Mouse (Mus musculus) forebrain, embryonic 15.5 days (tissue): ENCODE results near the gene Pip5k1b. TPM values are rescaled to one million over a fixed set of nuclear protein-coding genes. Genes with fewer than 3 reads are reported as not detected.

ENCODE experiments used
- ATAC-seq: fragments of 200-750 bp; cut with Nextera tagmentation; replicated peaks from 2 replicates; pipeline ENCODE4 v1.8.0; 2017; ENCODE audit warnings: mild to moderate bottlenecking, moderate TSS enrichment, moderate library complexity
- H3K27ac ChIP-seq: fragments of 300-500 bp; sonication (generic); replicated peaks from 2 replicates; pipeline ENCODE4 v1.5.1; 2015; ENCODE audit warnings: mild to moderate bottlenecking, inconsistent platforms
- H3K27me3 ChIP-seq: fragments of 300-500 bp; sonication (generic); 2 replicates; pipeline ENCODE4 v1.6.1; 2015; ENCODE audit warnings: inconsistent platforms
- H3K36me3 ChIP-seq: fragments of 300-500 bp; sonication (generic); 2 replicates; pipeline ENCODE4 v1.6.1; 2015; ENCODE audit warnings: mild to moderate bottlenecking, inconsistent platforms
- H3K4me1 ChIP-seq: fragments of 300-500 bp; sonication (generic); 2 replicates; pipeline ENCODE4 v1.6.1; 2015; ENCODE audit warnings: inconsistent platforms
- H3K4me2 ChIP-seq: fragments of 300-500 bp; sonication (generic); replicated peaks from 2 replicates; pipeline ENCODE4 v1.6.1; 2015; ENCODE audit warnings: mild to moderate bottlenecking, inconsistent platforms
- H3K4me3 ChIP-seq: fragments of 300-500 bp; sonication (generic); 2 replicates; pipeline ENCODE4 v1.5.1; 2015; ENCODE audit warnings: mild to moderate bottlenecking, inconsistent platforms
- H3K9ac ChIP-seq: fragments of 300-500 bp; sonication (generic); replicated peaks from 2 replicates; pipeline ENCODE4 v1.6.1; 2015; ENCODE audit warnings: mild to moderate bottlenecking, inconsistent platforms
- H3K9me3 ChIP-seq: fragments of 300-500 bp; sonication (generic); 2 replicates; pipeline ENCODE4 v1.6.1; 2016; ENCODE audit warnings: inconsistent platforms
- WGBS: fragments of 180-500 bp; shearing (Covaris S2); methylation state at CpG from one replicate; pipeline ENCODE4 v1.1.7; 2015; ENCODE audit warnings: mixed read lengths; 5-methylcytosine and 5-hydroxymethylcytosine counted together
- polyA plus RNA-seq: library from polyadenylated mRNA; unstranded; fragments of >200 nt; fragmentation: Nextera tagmentation; extraction: Ambion mirVana; gene quantifications from 2 replicates; pipeline ENCODE4 v1.2.1, GENCODE M21; 2015

The Pip5k1b gene
- polyA plus RNA-seq, 1 experiment from 2014 or later, result 1.7 TPM

DNA sequence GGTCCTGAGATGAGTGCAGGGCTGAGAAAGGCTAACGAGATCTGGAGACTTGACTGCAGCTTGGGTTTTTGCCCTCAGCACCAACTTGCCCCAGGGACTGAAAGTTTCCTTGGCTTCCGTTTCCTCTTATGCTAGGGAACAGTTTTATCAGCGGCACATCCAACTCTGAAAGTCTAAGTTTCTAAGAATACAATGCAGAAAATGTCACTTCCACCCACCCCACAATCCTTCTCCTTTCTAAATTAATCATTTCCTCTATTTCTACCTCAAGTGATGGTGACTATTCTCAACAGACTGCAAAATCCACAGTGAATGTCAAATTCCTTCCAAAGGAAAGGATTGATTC, 138.0 kb downstream of the Pip5k1b start:
- Histone ChIP-seq H3K27me3 (no peaks in the 10 kb centered on the region), H3K27ac (no peak overlapping the region), H3K4me1 (0 out of 2 replicates have a peak, but pooled peaks cover 10% of the 10 kb centered on the region), H3K4me3 (no peak overlapping the region), H3K36me3 (no peaks in the 10 kb centered on the region), H3K4me2 (no peak overlapping the region), H3K9me3 (no peaks in the 10 kb centered on the region), H3K9ac (no peak overlapping the region)
- no peak for ATAC-seq
- 89% methylated on average over 3 of the region's 3 CpGs for WGBS

DNA sequence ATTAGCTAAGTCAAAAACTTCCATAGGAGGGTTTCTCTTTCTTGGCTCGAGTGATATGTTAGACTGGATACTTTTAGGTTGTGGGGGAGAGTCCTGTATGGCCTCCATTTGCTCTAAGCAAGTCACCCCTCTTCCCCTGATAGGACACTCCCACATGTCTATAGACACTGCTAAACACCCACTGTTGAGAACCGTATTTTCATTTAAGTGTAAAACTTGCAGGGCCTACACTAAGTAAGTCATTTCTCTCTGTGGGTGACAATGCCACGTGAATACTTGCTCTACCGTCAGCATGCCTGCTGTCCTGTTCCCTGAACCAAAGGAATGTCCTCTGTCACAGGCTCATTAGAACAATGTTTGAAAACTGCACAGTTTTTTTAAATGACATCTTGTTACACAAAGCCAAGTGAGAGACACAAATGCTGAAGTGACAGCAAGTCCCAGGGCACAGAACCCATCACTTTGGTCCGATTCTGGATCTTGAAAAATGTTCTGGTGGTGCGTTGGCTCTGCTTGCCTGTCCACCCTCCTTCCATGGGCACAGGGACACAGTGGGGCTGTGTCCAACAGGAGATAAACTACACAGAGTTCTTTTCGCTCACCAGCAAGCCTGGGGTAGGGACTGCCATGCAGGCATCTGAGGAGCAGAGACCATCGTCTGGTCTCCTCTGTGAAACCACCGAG, 138.6 kb downstream of the Pip5k1b start:
- no peak overlapping the region for H3K9ac ChIP-seq
- H3K9me3 ChIP-seq, result no peaks in the 10 kb centered on the region
- H3K4me2 ChIP-seq, result no peak overlapping the region
- H3K27ac ChIP-seq, result no peak overlapping the region
- no peaks in the 10 kb centered on the region for H3K27me3 ChIP-seq
- H3K4me1 ChIP-seq, result 0 out of 2 replicates have a peak, but pooled peaks cover 10% of the 10 kb centered on the region
- 85% methylated on average over 9 of the region's 9 CpGs for WGBS
- no peak overlapping the region for H3K4me3 ChIP-seq
- ATAC-seq, result no peak
- no peaks in the 10 kb centered on the region for H3K36me3 ChIP-seq

DNA sequence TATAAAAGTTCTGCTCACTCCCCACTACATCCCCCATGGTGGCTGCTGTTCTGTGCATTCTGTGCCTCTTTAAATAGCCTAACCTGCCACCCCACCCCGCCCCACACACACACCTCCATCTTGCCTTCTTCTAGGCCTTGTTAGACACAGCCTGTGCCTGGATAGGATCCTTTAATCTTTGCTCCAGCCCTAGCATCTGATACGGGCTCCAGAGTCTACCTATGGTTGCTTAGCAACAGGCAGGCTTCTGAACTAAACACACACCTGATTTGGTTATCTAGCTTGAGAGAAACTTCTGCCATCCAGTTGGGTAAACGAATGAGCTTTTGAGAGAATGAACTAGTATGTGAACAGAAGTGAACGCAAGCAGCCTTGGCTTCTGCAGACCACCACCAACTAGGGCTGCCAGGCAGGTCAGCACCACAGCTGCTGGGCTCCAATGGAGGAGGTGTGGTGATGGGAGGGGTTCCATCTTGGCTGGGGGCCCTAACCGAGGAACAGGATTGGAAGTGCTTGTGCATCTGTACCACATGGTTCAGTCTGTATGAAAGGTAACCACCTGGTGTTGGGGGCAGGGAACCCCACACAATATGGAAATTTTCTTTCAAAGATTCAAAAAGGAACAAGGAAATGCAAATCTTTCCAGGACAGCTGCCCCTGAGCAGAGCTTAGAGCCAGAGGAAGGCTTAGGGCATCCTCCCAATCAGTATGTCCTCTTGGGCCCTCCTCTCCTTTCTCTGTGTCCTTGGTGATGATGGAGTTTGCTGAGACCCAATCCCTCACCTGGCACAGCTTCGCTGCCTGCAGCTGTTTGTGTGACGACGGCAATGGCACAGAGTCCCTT, 139.7 kb downstream of the Pip5k1b start:
- H3K9me3 ChIP-seq, result no peaks in the 10 kb centered on the region
- H3K4me1 ChIP-seq, result 0 out of 2 replicates have a peak, but pooled peaks cover 10% of the 10 kb centered on the region
- WGBS, result 71% methylated on average over 8 of the region's 8 CpGs
- H3K27ac ChIP-seq, result no peak overlapping the region
- H3K36me3 ChIP-seq, result no peaks in the 10 kb centered on the region
- no peak overlapping the region for H3K4me2 ChIP-seq
- H3K9ac ChIP-seq, result no peak overlapping the region
- no peaks in the 10 kb centered on the region for H3K27me3 ChIP-seq
- no peak overlapping the region for H3K4me3 ChIP-seq
- peak; percentile 55; the same call in 1 of the 2 replicates for ATAC-seq

DNA sequence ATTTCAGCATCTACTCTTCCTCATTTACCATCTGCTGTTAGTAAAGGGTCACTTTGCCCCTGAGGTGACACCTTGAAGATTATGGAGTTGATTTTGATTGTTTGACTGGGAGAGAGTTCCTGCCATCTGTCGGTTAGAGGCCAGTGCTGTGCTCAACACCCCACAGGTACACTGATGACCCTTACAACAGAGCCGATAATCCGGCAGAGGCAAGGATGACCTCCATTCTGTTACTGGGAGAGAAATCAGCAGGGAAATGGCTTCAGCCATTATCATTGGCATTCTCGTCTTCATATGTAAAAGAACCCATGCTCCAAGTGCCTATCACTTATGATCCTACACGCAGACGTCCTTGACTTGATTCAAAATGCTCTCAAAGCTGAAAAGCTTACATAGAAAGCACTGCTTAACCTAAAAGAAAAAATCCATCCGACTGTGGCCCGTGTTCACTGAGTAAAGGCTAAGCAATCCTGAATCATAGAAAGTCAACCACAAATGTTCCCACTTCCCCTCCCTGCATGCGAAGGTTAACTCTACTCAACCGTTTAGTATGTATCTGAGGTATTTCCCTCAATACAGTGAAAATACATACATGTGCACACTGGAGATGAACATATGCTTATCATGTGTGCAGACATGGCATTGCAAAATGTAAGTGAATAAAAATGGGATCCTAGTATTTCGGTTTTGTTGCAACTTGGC, 146.7 kb downstream of the Pip5k1b start:
- ATAC-seq, result no peak
- H3K27ac ChIP-seq, result no peak overlapping the region
- no peak overlapping the region for H3K9ac ChIP-seq
- no peaks in the 10 kb centered on the region for H3K4me1 ChIP-seq
- no peaks in the 10 kb centered on the region for H3K27me3 ChIP-seq
- H3K4me3 ChIP-seq, result no peak overlapping the region
- 85% methylated on average over 11 of the region's 11 CpGs for WGBS
- no peaks in the 10 kb centered on the region for H3K9me3 ChIP-seq
- H3K4me2 ChIP-seq, result no peak overlapping the region
- no peaks in the 10 kb centered on the region for H3K36me3 ChIP-seq

DNA sequence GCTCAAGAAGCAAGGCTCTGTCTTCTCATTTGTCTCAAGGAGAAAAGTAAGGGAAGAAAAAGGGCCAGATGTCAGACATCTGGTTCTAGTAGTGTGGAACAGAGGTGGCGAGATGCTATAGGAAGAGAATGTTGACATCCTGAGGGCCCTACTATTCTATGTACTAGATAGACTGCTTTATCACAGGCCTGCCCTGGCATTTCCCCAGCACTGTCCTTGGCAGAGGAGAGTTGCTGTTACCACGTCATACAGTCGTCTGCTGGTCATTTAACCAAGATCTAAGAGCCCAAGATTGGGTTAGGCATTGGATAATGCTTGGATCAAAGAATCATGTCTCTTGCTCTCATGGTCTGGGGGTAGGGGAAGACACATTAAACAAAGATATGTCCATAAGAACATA, 151.0 kb downstream of the Pip5k1b start:
- Histone ChIP-seq H3K4me2 (no peak overlapping the region), H3K27me3 (no peaks in the 10 kb centered on the region), H3K27ac (no peak overlapping the region), H3K4me1 (no peaks in the 10 kb centered on the region), H3K4me3 (no peak overlapping the region), H3K9me3 (no peaks in the 10 kb centered on the region), H3K9ac (no peak overlapping the region), H3K36me3 (no peaks in the 10 kb centered on the region)
- ATAC-seq, result no peak
- WGBS, result 93% methylated on average over 3 of the region's 3 CpGs

DNA sequence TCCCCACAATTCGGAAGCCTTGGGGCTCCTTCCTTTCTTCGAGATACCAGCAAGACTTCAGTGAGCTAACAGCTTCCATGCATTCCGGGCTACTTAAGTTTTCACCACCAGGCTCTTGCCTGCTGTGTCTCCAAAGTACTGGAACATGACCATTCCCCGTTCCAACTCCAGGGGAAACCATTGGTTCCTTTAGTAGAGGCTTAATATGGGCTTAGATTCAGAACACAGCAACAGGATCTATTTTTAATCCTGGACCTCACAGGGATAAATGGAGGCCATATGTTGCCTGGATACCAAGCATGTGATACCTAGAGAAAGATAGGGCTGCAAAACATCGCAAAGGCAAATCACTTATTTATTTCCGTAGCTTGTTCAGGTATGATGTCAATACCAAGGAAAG, 152.4 kb downstream of the Pip5k1b start:
- H3K36me3 ChIP-seq, result no peaks in the 10 kb centered on the region
- H3K27me3 ChIP-seq, result no peaks in the 10 kb centered on the region
- no peaks in the 10 kb centered on the region for H3K4me1 ChIP-seq
- ATAC-seq, result no peak
- H3K4me3 ChIP-seq, result no peak overlapping the region
- WGBS, result 93% methylated on average over 6 of the region's 6 CpGs
- no peak overlapping the region for H3K27ac ChIP-seq
- H3K9me3 ChIP-seq, result no peaks in the 10 kb centered on the region
- no peak overlapping the region for H3K9ac ChIP-seq
- H3K4me2 ChIP-seq, result no peak overlapping the region

DNA sequence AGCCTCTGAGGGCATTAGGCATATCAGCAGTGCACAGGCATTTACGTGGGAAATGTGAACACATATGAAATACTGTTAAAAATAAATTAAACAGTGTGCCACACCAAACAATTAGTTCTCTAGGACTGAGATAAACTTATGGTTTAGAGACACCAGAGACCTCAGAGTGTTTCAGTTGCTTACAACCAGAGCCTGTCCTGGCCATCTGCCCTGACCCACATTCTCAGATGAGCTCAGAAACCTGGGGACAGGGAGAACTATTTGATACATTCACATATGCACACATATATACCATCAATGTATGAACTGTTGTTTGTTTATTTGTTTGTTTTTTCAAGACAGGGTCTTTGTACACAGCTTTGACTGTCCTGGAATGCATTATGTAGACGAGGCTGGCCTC, 161.8 kb downstream of the Pip5k1b start:
- no peak overlapping the region for H3K4me3 ChIP-seq
- WGBS, result 76% methylated on average over 2 of the region's 2 CpGs
- no peaks in the 10 kb centered on the region for H3K9me3 ChIP-seq
- no peak for ATAC-seq
- H3K9ac ChIP-seq, result no peak overlapping the region
- 0 out of 2 replicates have a peak, but pooled peaks cover 2% of the 10 kb centered on the region for H3K4me1 ChIP-seq
- no peaks in the 10 kb centered on the region for H3K27me3 ChIP-seq
- H3K4me2 ChIP-seq, result no peak overlapping the region
- H3K27ac ChIP-seq, result no peak overlapping the region
- no peaks in the 10 kb centered on the region for H3K36me3 ChIP-seq

DNA sequence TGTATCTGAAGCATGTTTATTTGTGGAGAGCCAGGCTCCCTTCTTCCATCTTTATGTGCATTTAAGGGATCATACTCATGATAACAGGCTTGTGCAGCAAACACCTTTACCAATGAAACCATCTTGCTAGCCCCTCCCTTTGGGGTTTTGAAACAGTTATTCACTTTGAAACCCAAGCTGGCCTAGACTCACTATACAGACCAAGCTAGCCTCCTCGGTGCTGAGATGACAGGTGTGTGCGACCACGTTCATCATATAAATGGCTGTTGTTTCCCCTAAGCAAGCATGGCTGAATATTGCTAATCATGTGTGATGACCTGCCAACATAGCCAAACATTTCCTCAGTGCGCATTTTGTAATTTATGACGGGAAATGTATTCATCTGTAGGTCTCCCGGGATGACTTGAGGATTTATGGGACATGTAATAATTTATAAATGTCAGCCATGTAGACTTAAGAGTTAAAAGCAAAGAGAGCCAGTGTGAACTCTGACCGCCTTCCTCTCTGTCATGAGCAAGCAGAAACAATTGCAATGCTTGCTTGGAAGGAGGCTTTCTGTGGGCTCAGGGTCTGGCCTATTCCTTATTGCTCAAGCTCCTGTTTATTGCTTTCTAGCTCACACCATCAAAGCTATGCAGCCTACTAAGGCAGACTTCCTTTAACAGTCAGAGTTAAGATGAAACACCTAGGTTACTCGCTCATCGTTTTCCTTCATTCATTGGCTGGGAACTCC, 164.0 kb downstream of the Pip5k1b start:
- Histone ChIP-seq H3K36me3 (no peaks in the 10 kb centered on the region), H3K4me1 (peaks cover 8% of the 10 kb centered on the region), H3K27ac (no peak overlapping the region), H3K4me3 (no peak overlapping the region), H3K9ac (no peak overlapping the region), H3K9me3 (no peaks in the 10 kb centered on the region), H3K27me3 (no peaks in the 10 kb centered on the region), H3K4me2 (no peak overlapping the region)
- no peak for ATAC-seq
- 86% methylated on average over 9 of the region's 9 CpGs for WGBS

DNA sequence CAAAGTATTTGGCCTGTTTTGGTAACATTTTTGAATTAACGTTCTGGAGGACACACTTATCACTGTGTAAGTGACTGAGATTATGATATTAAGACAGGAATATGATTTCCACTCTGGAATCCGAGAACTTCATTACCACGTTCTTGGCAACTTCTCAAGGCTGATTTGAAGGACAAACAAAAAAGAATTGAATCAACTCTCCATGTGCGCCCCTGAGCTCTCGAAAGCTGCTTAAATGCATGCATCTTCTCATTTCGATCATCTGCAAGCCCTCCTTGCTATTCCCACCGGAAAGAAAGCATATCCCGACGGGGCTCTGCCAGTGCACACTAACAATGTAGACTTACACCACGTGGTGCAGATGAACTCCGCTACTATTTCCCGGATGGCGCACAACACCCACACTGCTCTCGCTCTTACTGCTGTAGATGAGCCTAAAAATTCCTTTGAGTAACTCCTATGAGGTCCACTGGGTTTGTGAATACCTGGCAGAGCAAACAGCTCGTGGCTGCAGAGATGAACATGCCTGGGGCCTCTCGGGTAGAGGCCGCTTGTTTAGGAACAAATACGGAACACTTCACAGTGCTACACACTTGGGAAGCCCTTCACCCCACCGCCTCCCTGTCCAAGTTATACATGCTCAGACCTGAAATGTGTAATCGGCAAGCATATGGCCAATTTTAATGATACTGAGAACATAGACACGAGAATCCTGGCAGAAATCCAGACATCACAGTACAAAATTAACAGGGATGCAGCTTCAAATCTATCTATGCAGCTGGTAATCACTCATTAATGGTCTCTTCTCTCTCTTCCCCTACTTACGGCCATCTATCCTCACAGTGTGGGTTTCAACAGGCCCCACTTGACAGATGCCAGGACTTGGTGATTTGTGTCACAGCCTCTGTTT, 168.5 kb downstream of the Pip5k1b start:
- no peaks in the 10 kb centered on the region for H3K9me3 ChIP-seq
- no peak overlapping the region for H3K9ac ChIP-seq
- no peak overlapping the region for H3K4me3 ChIP-seq
- H3K27ac ChIP-seq, result peak overlapping the region; percentile 60
- peaks cover 6% of the 10 kb centered on the region for H3K4me1 ChIP-seq
- no peak overlapping the region for H3K4me2 ChIP-seq
- 74% methylated on average over 22 of the region's 22 CpGs for WGBS
- H3K36me3 ChIP-seq, result no peaks in the 10 kb centered on the region
- H3K27me3 ChIP-seq, result no peaks in the 10 kb centered on the region
- ATAC-seq, result peak; percentile 38; the same call in 1 of the 2 replicates

DNA sequence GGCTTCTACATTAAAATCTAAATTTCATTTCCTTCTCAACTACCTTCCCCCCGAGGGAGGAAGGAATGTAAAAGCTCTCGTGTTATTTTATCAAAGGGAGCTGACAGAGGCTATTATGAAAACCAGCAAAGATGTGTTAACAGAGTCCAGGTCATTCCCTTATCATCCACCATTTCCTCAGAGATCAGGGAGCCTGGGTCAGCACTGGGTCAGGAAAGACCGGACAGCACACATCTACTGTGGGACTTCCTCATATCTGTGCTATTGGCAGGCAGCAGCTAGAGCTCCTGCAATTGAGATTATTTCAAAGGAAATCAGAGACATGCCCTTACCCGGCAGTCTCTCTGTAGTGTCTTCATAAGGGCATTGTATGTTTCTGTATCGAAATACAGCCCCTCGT, 177.2 kb downstream of the Pip5k1b start:
- no peaks in the 10 kb centered on the region for H3K9me3 ChIP-seq
- no peak overlapping the region for H3K4me3 ChIP-seq
- H3K27ac ChIP-seq, result no peak overlapping the region
- no peaks in the 10 kb centered on the region for H3K36me3 ChIP-seq
- H3K4me1 ChIP-seq, result no peaks in the 10 kb centered on the region
- no peak for ATAC-seq
- no peak overlapping the region for H3K9ac ChIP-seq
- no peak overlapping the region for H3K4me2 ChIP-seq
- WGBS, result 79% methylated on average over 6 of the region's 6 CpGs
- no peaks in the 10 kb centered on the region for H3K27me3 ChIP-seq
